Mouse (Mus musculus) R1 (cell line): ENCODE measurements around the gene 2300009A05Rik.

ENCODE experiments used
- DNase-seq: peaks from one replicate; pipeline ENCODE4 v3.0.0-alpha.2; 2018; ENCODE audit warnings: low read depth, low spot score

Gene 2300009A05Rik

DNA sequence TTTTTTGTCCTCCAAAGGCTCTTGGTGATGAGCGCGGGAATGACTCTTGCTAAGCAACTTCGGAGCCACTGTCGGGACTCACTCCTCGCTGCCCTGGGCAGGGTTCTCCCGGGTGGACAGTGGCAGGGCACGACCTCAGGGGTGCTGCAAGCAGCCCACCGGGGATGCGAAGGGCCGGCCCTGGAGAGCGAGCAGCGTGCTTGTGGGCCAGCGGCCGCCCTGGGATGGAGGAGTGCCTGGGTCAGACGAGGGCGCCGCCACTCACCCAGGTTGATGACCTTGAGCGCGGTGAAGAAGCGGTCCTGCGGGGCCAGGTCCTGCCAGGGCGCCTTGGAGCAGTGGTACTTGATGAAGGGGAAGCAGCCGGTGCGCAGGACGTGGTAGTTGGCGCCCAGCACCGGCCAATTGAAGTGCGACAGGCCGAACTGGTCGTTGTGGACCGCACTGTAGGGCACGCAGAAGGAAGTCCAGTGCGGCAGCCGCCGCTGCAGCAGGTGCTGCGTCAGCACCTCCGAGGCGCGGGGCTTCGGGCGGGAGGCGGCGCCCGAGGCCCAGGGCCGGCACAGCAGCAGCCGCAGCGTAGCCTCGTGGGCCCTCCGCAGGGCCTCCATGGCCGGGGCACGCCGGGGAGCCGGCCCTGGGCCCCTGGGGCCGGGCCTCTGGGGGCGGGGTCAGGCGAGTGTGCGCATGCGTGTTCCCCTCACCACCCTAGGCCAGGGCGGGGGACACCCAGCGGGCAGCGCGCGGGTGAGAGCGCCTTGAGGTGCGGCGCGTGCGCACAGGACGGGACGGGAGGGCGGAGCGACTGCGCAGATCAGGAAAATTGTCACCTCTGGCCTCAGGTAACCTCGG lies at the start of gene 2300009A05Rik:
TSS of gene 2300009A05Rik (minus strand) at position 636 of the 852 bp plus-strand sequence.
- peak; percentile 76 for DNase-seq

DNA sequence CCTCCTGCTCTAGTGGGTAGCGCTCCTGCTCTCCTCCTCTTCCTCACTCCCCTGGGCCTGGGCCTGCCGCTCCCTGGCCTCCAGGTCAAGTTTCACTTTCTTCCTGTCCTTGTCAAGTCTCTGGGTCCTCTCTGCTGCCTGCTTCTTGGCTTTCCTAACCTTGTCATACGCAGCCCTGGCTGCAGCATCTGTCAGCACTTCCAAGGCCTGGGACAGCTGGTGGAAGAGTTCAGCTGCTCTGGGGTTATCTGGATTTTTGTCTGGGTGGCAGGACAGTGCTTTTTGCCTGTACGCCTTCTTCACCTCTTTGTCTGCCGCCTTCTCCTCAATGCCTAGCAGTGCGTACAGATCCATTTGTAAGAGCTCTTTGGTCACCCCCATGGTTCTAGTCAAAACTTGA lies 44.6 kb upstream of the 2300009A05Rik start:
- no peak for DNase-seq

DNA sequence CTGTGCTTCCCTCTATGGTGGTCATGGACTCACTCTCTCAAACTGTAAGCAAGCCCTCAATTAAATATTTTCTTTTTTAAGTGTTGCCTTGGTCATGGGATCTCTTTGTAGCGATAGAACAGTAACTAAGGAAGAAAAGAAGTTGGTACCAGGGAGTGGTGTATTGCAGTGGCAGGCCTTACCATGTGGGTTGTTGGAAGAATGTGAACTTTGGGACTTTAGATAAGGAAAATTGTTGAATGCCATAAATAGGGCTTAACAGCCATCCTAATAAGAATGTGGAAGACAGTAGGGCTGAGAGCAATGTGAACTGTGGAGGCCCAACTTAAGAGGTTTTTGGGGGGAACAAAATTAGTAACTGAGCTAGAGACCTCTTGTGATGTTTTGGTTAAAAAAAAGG lies 31.6 kb upstream of the 2300009A05Rik start:
- DNase-seq = no peak

GRCm38 (mm10) chr9:63421096-63421736 lies 22.2 kb upstream of the 2300009A05Rik start:
- DNase-seq = peak; percentile 26

- DNase-seq = peak; percentile 66
Observed at GRCm38 (mm10) chr9:63420396-63420795, 21.4 kb upstream of the 2300009A05Rik start.

GRCm38 (mm10) chr9:63400176-63400575 lies 1.1 kb upstream of the 2300009A05Rik start:
- DNase-seq = no peak

DNA sequence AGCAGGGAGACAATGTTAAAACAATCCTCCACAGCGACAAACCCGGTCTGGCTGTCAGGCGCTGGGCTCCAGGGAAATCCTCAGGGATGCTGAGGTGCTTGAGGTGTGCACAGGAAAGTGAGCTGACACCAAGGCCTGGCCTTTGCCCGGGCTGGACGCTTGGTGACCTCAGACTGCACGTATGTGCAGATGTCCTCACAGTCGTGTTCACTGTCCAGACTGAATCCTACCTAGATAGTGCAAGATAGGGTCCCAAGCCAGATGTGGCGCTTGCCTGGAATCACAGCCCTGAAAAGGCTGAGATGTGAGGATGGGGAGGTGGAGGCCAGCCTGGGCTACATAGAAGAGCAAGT lies 393 bp upstream of the 2300009A05Rik start:
- no peak for DNase-seq

DNA sequence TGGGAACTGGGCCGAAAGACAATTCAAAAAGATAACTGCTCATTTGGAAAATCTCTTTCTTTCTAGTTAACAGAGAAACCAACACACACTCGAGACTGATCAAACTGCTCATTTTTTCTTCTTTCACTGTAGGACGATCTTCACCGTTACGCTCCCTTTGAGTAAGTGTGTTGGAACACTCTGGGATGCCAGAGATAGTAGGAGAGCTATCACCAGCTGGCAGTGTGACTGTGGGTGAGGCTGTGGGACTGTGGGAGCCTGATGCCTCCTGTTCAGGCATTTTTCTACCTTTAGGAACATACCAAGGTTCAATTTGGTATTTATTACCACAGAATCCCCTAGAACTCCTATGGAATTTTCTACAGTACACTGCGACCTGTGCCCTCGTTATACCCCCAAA lies 3.4 kb downstream of the 2300009A05Rik start:
- no peak for DNase-seq

GRCm38 (mm10) chr9:63391307-63391706 lies 7.7 kb downstream of the 2300009A05Rik start:
- DNase-seq = no peak

DNA sequence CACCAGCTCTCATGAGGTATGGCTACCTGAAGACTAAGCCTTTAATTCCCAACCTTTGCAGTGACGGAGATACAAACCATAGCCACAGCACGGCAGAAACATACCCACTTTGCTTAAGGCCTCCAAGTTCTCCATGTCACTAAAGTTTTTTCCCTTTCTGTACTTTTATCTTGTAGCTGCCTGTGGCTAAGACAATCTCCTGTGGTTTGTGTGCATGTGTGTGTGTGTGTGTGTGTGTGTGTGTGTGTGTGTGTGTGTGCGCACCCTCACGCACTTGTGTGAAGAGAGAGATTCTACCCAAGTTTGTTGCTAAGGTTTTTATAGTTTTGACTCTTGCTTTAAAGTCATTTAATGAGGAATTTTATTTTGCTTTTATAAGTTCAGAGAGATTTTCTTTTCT lies 16.3 kb downstream of the 2300009A05Rik start:
- no peak for DNase-seq

DNA sequence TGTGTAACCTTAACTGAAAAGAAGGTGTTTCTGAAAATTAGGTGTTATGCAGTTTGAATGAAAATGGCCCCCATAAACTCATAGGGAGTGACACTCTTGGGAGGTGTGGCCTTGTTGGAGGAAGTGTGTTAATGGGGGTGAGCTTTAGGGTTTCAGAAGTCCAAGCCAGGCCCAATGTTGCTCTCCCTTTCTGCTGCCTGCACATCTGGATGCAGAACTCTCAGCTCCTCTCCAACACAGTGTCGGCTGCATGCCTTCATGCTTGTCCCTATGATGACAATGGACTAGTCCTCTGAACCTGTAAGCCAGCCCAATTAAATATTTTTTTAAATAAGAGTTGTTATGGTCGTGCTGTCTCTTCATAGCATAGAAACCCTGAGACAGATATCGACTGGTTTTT lies 18.7 kb downstream of the 2300009A05Rik start:
- no peak for DNase-seq

GRCm38 (mm10) chr9:63378174-63378573 lies 20.9 kb downstream of the 2300009A05Rik start:
- no peak for DNase-seq

DNA sequence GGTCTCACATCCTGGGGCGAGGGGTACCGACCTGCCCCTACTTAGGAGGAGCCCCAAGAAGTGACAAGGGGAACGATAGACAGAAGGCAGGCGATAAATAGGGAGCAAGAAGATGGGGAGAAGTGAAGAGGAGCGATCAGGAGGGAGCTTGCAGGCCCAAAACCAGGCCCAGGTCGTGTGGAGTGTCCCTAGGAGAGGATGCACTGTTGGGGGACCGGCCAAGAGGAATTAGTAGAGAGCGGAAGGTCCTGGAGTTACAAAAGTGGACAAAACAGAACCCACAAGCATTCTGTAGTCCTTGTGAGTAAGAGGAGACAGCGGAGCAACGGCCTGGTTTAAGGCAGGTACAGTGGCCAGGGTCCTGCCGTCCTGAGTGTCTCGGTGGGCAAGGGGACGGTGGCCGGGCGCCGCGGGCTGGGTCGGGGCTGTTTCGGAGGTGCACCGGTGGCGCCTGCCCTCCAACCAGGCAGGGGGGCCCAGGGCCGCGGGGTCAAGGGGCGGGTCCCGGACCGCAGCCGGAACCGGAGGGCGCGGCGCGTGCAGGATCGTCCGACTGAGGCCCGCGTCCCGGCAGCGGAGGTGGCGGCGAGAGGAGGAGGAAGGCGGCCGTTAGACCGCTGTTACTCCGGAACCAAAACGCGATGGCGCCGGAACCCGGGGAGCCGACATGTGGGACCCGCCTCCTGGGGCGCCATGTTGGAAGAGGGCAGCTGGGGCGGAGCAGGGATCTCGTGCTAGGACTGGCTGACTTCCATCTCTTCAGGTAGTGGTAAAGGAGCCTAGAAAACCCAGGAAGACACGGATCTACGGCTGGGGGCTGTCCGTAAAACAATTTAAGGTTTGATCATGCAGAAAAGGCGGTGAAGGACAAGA lies 21.5 kb downstream of the 2300009A05Rik start, which contains the start of gene Map2k5:
TSS of gene Map2k5 (minus strand) at position 633 of the 873 bp plus-strand sequence.
- DNase-seq = peak; percentile 91

GRCm38 (mm10) chr9:63373315-63373714 lies 25.7 kb downstream of the 2300009A05Rik start:
- no peak for DNase-seq

GRCm38 (mm10) chr9:63372541-63372940 lies 26.5 kb downstream of the 2300009A05Rik start:
- no peak for DNase-seq

DNA sequence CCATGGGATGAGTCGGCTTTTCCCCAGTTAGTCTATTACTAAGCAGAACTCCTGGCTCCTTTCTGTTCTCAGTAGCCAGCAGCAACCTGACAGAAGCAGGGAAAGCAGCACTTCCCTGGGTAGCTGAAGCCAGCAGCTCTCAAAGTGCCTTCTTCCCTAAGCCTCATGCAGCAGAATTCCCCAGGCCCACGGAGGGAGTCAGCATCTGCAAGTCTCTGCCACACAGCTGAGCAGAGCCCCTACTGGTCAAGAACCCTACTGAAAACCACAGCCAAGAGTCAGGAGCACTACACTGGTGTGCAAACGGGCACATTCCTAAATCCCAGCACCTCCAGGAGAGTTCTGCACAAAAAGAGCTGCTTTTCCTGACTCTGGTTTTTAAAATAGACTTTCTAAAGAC lies 38.6 kb downstream of the 2300009A05Rik start:
- DNase-seq = peak; percentile 10

GRCm38 (mm10) chr9:63359016-63359415 lies 40.0 kb downstream of the 2300009A05Rik start:
- no peak for DNase-seq

GRCm38 (mm10) chr9:63356721-63357120 lies 42.3 kb downstream of the 2300009A05Rik start:
- no peak for DNase-seq

GRCm38 (mm10) chr9:63356278-63356677 lies 42.8 kb downstream of the 2300009A05Rik start:
- DNase-seq = no peak

DNA sequence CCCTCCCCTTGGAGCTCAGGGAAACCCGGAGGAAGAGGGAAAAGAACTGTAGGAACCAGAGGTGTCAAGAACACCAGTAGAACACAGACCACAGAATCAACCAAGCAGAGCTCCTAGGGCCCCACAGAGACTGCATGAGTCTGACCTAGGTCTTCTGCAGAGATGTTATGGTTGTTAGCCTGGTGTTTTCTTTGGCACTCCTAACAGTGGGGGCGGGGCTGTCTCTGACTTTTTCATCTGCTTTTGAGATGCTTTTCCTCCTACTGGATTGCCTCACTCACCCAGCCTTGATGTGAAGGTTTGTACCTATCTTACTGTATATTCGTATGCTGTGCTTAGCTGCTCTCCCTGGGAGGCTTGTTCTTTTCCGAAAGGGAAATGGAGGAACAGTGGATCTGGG lies 44.9 kb downstream of the 2300009A05Rik start:
- no peak for DNase-seq

GRCm38 (mm10) chr9:63350030-63350429 lies 49.0 kb downstream of the 2300009A05Rik start:
- DNase-seq = no peak

DNA sequence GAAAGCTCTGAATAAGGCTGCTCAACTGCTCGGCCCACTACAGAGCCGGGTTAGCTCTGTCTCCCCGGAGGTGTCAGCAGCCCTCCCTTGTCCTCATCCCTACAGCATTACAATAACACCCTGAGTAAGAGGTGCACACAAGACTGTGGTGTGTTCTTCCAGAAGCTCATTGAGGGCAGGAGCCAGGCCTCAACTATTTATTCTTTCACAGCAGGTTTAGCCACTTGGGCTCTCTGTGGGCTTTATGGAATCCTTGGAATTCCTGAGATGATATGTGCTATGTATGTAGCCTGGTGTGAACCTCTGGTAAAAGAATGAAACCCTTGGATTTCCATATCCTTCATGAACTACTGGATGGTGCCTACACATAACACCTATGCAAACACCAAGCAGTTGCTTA lies 49.8 kb downstream of the 2300009A05Rik start:
- DNase-seq = peak; percentile 27
